Comparison of ENCODE assay signal across 11 mouse cellular contexts in the genomic region with DNA sequence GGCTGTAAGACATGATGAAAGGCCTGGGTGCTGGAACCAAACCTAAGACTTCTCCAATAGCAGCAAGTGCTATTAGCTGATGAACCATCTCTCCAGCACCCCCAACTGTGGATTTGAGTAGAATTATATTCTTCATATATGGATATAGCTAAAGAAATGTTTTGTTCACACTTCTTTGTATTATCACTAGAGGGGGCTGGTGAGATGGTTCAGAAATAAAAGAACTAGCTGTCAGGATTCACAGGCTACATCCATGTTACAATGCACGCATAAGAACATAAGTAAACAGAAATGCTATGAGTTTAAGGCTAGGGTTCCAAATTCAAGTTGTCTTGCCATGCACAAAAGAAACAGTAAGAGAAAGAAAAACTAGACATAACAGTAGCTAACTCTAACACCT. TPM values are rescaled to one million over a fixed set of nuclear protein-coding genes. Genes with fewer than 3 reads are reported as not detected.
DNase-seq lines count a peak whose midpoint lies in the region; ATAC-seq lines count a peak whose summit lies in the region.
"Had no signal": no experiment of that assay in that cellular context is flagged by ENCODE, and none has a peak within 500 bp of the region (broad histone marks: within the 10 kb centered on the region; RNA-seq: fewer than 3 reads in every experiment).

No protein-coding gene starts in this region.

- H3K36me3 ChIP-seq in midbrain, embryonic 10.5 days, result peaks cover 100% of the 10 kb centered on the region
- peaks cover 85% of the 10 kb centered on the region for H3K36me3 ChIP-seq in midbrain, embryonic 13.5 days

- no peak overlapping the region for H3K4me2 ChIP-seq in midbrain, embryonic 13.5 days (replicated peaks)
- H3K4me2 ChIP-seq: heart, embryonic 11.5 days; limb, embryonic 13.5 days had no signal

- DNase-seq in heart, adult 8-10 months (ENCODE audit: low spot score), result peak; percentile 7
- no peak for DNase-seq in heart, postnatal 25 days (ENCODE audit: low spot score)
- peak; percentile 11 for DNase-seq in lung, postnatal 10 days
- DNase-seq in lung, adult 18-20 months, result no peak
- peak; percentile 20 for DNase-seq in brain, adult 2 months (ENCODE audit: low read depth, low spot score)
- peak; percentile 3 for DNase-seq in skeletal muscle tissue, adult 2 months (ENCODE audit: low read depth, low spot score)
- DNase-seq in midbrain, embryonic 10.5 days (ENCODE audit: low spot score), result no peak
- DNase-seq: right cerebral cortex, postnatal 14 days had no signal

- no peaks in the 10 kb centered on the region for H3K27me3 ChIP-seq in midbrain, embryonic 10.5 days (ENCODE audit: low read depth, poor library complexity, severe bottlenecking)
- no peaks in the 10 kb centered on the region for H3K27me3 ChIP-seq in midbrain, embryonic 13.5 days
- H3K27me3 ChIP-seq: limb, embryonic 13.5 days had no signal

- no peak overlapping the region for H3K4me3 ChIP-seq in midbrain, embryonic 10.5 days
- no peak overlapping the region for H3K4me3 ChIP-seq in midbrain, embryonic 13.5 days (replicated peaks)
- H3K4me3 ChIP-seq: limb, embryonic 13.5 days had no signal

- intact Hi-C loops in heart, postnatal 25 days (cut with DNase I), result loop anchor here (2.0 to 5.0 kb wide), 2 partner anchors 61 to 93 kb away; no protein-coding TSS in a partner anchor

- no peak overlapping the region for H3K9ac ChIP-seq in midbrain, embryonic 13.5 days (replicated peaks)
- H3K9ac ChIP-seq: limb, embryonic 13.5 days had no signal

- no peaks in the 10 kb centered on the region for H3K9me3 ChIP-seq in midbrain, embryonic 10.5 days (replicated peaks)
- no peaks in the 10 kb centered on the region for H3K9me3 ChIP-seq in midbrain, embryonic 13.5 days
- H3K9me3 ChIP-seq: limb, embryonic 13.5 days had no signal

- H3K4me1 ChIP-seq in midbrain, embryonic 10.5 days, result no peaks in the 10 kb centered on the region
- no peaks in the 10 kb centered on the region for H3K4me1 ChIP-seq in midbrain, embryonic 13.5 days (replicated peaks)
- H3K4me1 ChIP-seq: limb, embryonic 13.5 days had no signal

- 95% methylated on average over 1 of the region's 1 CpGs for WGBS in midbrain, embryonic 10.5 days
- 86% methylated on average over 1 of the region's 1 CpGs for WGBS in midbrain, embryonic 13.5 days

- no peak overlapping the region for H3K27ac ChIP-seq in midbrain, embryonic 10.5 days (replicated peaks)
- no peak overlapping the region for H3K27ac ChIP-seq in midbrain, embryonic 13.5 days
- H3K27ac ChIP-seq: limb, embryonic 13.5 days had no signal

- ATAC-seq in midbrain, embryonic 13.5 days, result no peak

RNA-seq across cellular contexts. Expression of gene Ubap2, which starts 49.5 kb away (rescaled TPM):
- 10 to 100 TPM; 52.5 to 65.4 (median 57.5) TPM for total RNA-seq in heart, adult 8-10 months (2022)
- 10 to 100 TPM; 63.5 to 64.2 TPM for total RNA-seq in heart, postnatal 25 days (2021)
- 77.0 and 86.5 TPM in 2 replicates for polyA plus RNA-seq in midbrain, embryonic 10.5 days (2016; fragmentation: Nextera tagmentation; extraction: Ambion mirVana)
- polyA plus RNA-seq in midbrain, embryonic 13.5 days (2015; fragmentation: Nextera tagmentation; extraction: Ambion mirVana), result 57.0 and 59.7 TPM in 2 replicates

Comparison
In these comparisons a context has a peak if more than half of its experiments do, and no peak if none do; other contexts are left out.
1. DNase-seq: peak in heart, adult 8-10 months (single experiment), lung, postnatal 10 days (single experiment), brain, adult 2 months (single experiment) and skeletal muscle tissue, adult 2 months (single experiment); none in heart, postnatal 25 days (single experiment), lung, adult 18-20 months (0 of 2) and midbrain, embryonic 10.5 days (single experiment).